Mouse (Mus musculus): Measurements from ENCODE around the gene Pih1d1. TPM values are rescaled to one million over a fixed set of nuclear protein-coding genes. Genes with fewer than 3 reads are reported as not detected.

The Pih1d1 gene
- polyA plus RNA-seq, 1 experiment from 2014 or later: 111 TPM

- H3K4me3 ChIP-seq: no peak overlapping the region
- no peaks in the 10 kb centered on the region for H3K9me3 ChIP-seq (replicated peaks)
- H3K27me3 ChIP-seq (ENCODE audit: low read depth, poor library complexity, severe bottlenecking): no peaks in the 10 kb centered on the region
- H3K27ac ChIP-seq (replicated peaks): no peak overlapping the region
- peaks cover 46% of the 10 kb centered on the region for H3K36me3 ChIP-seq
- DNase-seq (ENCODE audit: low spot score): no peak
- H3K4me1 ChIP-seq: peaks cover 18% of the 10 kb centered on the region
- WGBS: 94% methylated on average over 15 of the region's 15 CpGs
These were observed 2.1 kb downstream of the Pih1d1 start for GRCm38 (mm10) chr7:45156206-45156605.

DNA sequence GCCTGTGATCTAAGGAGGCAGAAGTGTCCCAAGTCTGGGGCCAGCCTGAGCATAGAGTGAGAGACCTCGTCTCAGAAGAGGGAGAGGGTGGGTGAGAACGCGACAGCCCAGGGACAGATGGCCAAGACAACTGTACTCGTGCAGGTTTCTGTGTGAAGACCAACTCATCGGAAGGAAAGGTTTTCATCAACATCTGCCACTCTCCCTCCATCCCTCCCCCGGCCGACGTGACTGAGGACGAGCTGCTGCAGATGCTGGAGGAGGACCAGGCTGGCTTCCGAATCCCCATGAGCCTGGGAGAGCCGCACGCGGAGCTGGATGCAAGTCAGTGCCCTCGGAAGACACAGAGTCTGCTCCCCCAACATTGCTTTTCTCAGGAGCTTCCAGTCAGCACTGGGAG is 3.4 kb downstream of the Pih1d1 start:
- H3K27ac ChIP-seq (replicated peaks): no peak overlapping the region
- DNase-seq (ENCODE audit: low spot score): no peak
- peaks cover 3% of the 10 kb centered on the region for H3K27me3 ChIP-seq (ENCODE audit: low read depth, poor library complexity, severe bottlenecking)
- peaks cover 46% of the 10 kb centered on the region for H3K36me3 ChIP-seq
- peaks cover 23% of the 10 kb centered on the region for H3K4me1 ChIP-seq
- no peaks in the 10 kb centered on the region for H3K9me3 ChIP-seq (replicated peaks)
- H3K4me3 ChIP-seq: no peak overlapping the region
- 89% methylated on average over 14 of the region's 14 CpGs for WGBS

DNA sequence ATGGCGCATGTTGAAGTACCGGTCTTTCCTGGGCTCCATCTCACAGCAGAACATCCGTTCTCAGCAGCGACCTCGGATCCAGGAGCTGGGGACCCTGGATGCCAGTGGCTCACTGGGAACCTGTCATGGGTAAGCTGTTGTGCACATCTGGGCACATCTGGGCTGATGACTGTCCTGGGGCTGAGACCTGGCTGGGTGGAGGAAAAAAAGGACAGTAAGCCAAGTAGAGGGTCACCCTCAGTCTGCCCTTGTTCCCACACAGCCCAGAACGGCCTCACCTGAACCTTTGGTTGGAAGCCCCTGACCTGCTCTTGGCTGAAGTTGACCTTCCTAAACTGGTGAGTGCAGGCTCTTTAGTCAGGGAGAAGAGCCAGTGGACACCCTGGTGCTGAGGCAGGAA is 4.9 kb downstream of the Pih1d1 start:
- no peak overlapping the region for H3K4me3 ChIP-seq
- WGBS: 94% methylated on average over 6 of the region's 6 CpGs
- no peaks in the 10 kb centered on the region for H3K9me3 ChIP-seq (replicated peaks)
- peaks cover 46% of the 10 kb centered on the region for H3K36me3 ChIP-seq
- peaks cover 26% of the 10 kb centered on the region for H3K4me1 ChIP-seq
- DNase-seq (ENCODE audit: low spot score): no peak
- peaks cover 18% of the 10 kb centered on the region for H3K27me3 ChIP-seq (ENCODE audit: low read depth, poor library complexity, severe bottlenecking)
- H3K27ac ChIP-seq (replicated peaks): no peak overlapping the region

DNA sequence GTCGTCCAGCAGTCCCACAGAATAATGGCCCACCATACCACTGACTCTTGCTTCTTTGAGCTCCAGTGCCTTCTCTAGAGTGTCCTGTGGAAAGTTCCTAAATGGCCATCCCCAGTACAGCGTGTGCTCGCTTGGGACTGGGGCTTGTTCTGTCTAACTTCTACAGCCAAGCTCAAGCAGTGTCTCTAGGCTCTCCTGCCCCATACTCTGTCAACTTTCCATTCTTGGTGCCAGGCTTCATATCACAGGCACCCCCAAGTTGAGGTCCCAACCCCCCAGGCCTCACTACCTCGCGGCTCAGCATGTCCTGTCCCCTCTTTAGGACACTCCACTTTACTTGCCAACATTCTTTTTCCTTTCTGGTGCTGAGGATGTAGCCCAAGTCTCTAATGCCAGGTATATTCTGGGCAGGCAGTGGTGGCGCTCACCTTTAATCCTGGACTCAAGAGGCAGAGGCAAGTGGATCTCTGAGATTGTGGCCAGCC is 6.3 kb downstream of the Pih1d1 start:
- Histone ChIP-seq H3K4me3 (no peak overlapping the region), H3K4me1 (peaks cover 25% of the 10 kb centered on the region), H3K36me3 (peaks cover 46% of the 10 kb centered on the region), H3K9me3 (replicated peaks) (no peaks in the 10 kb centered on the region), H3K27ac (replicated peaks) (no peak overlapping the region), H3K27me3 (ENCODE audit: low read depth, poor library complexity, severe bottlenecking) (peaks cover 32% of the 10 kb centered on the region)
- WGBS: 92% methylated on average over 6 of the region's 6 CpGs
- DNase-seq (ENCODE audit: low spot score): no peak

DNA sequence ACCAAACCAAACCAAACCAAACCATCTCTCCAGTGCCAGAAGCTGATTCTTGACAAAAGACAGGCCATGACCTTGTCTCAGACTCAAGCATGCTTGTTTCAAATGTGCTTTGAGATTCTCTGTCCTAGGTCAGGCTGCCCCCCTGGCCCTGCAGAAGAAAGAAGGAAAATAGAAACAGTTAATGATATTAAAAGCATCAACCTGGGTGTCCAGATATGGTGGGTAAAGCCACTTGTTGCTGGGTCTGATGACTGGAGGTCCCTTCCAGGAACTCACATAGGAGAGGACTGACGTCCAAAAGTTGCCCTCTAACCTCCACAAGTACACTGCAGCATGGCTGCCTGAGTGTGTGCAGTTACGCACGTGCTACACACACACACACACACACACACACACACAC is 6.8 kb downstream of the Pih1d1 start:
- Histone ChIP-seq H3K27me3 (ENCODE audit: low read depth, poor library complexity, severe bottlenecking) (peaks cover 37% of the 10 kb centered on the region), H3K36me3 (peaks cover 46% of the 10 kb centered on the region), H3K4me1 (peaks cover 21% of the 10 kb centered on the region), H3K9me3 (replicated peaks) (no peaks in the 10 kb centered on the region), H3K4me3 (no peak overlapping the region), H3K27ac (replicated peaks) (no peak overlapping the region)
- no peak for DNase-seq (ENCODE audit: low spot score)
- 97% methylated on average over 3 of the region's 3 CpGs for WGBS

- peak overlapping the region; percentile 72; the same call in 1 of the 2 replicates for H3K27ac ChIP-seq (replicated peaks)
- WGBS: 5% methylated on average over 35 of the region's 35 CpGs
- H3K9me3 ChIP-seq (replicated peaks): no peaks in the 10 kb centered on the region
- H3K27me3 ChIP-seq (ENCODE audit: low read depth, poor library complexity, severe bottlenecking): peaks cover 47% of the 10 kb centered on the region
- peaks cover 40% of the 10 kb centered on the region for H3K36me3 ChIP-seq
- H3K4me3 ChIP-seq: peak overlapping the region; percentile 55
- H3K4me1 ChIP-seq: peaks cover 21% of the 10 kb centered on the region
- DNase-seq (ENCODE audit: low spot score): peak; percentile 89
These were observed 7.7 kb downstream of the Pih1d1 start for GRCm38 (mm10) chr7:45161612-45162473.

- peaks cover 22% of the 10 kb centered on the region for H3K4me1 ChIP-seq
- peaks cover 54% of the 10 kb centered on the region for H3K27me3 ChIP-seq (ENCODE audit: low read depth, poor library complexity, severe bottlenecking)
- 24% methylated on average over 6 of the region's 6 CpGs for WGBS
- H3K9me3 ChIP-seq (replicated peaks): no peaks in the 10 kb centered on the region
- no peak for DNase-seq (ENCODE audit: low spot score)
- H3K36me3 ChIP-seq: peaks cover 35% of the 10 kb centered on the region
- H3K4me3 ChIP-seq: peak overlapping the region; percentile 55
- H3K27ac ChIP-seq (replicated peaks): peak overlapping the region; percentile 72; the same call in 1 of the 2 replicates
These were observed 8.4 kb downstream of the Pih1d1 start for GRCm38 (mm10) chr7:45162551-45162950.

DNA sequence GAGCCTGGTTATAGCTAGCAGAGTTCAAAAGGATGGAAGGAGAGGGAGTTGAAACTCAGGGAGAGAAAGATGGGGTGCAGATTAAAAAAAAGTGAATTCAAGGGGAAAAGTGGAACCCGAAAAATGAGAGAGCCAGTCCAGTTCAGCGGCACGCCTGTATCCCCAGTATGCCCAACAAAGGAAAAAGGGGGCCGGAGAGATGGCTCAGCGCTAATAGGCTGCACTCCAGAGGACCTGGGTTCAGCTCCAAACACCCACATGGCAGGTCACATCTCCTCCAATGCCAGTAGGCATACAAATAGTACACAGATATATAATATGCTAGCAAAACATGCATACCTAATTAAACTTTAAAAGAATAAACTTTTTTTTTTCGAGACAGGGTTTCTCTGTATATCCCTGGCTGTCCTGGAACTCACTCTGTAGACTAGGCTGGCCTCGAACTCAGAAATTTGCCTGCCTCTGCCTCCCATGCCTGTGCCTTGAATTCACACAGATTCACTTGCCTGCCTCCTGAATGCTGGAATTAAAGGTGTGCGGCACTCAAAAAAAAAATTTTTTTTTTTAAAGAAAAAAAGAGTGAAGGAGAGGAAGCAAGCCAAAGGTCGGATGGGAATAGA is 9.0 kb downstream of the Pih1d1 start:
- Histone ChIP-seq H3K9me3 (replicated peaks) (no peaks in the 10 kb centered on the region), H3K27me3 (ENCODE audit: low read depth, poor library complexity, severe bottlenecking) (peaks cover 59% of the 10 kb centered on the region), H3K4me3 (no peak overlapping the region), H3K36me3 (peaks cover 30% of the 10 kb centered on the region), H3K4me1 (peaks cover 28% of the 10 kb centered on the region), H3K27ac (replicated peaks) (no peak overlapping the region)
- WGBS: 71% methylated on average over 9 of the region's 9 CpGs
- DNase-seq (ENCODE audit: low spot score): no peak

GRCm38 (mm10) chr7:45163735-45164490 is 9.8 kb downstream of the Pih1d1 start, which contains the start of gene Slc17a7:
Gene Slc17a7, plus strand, starts transcription at chr7:45163949.
- peak; percentile 42 for DNase-seq (ENCODE audit: low spot score)
- peaks cover 3% of the 10 kb centered on the region for H3K9me3 ChIP-seq (replicated peaks)
- peaks cover 22% of the 10 kb centered on the region for H3K36me3 ChIP-seq
- H3K27ac ChIP-seq (replicated peaks): no peak within 1 kb of the TSS; the same call in 1 of the 2 replicates
- peaks cover 33% of the 10 kb centered on the region for H3K4me1 ChIP-seq
- 3% methylated on average over 41 of the region's 41 CpGs for WGBS
- peaks cover 67% of the 10 kb centered on the region for H3K27me3 ChIP-seq (ENCODE audit: low read depth, poor library complexity, severe bottlenecking)
- H3K4me3 ChIP-seq: peak within 1 kb of the TSS; percentile 58

DNA sequence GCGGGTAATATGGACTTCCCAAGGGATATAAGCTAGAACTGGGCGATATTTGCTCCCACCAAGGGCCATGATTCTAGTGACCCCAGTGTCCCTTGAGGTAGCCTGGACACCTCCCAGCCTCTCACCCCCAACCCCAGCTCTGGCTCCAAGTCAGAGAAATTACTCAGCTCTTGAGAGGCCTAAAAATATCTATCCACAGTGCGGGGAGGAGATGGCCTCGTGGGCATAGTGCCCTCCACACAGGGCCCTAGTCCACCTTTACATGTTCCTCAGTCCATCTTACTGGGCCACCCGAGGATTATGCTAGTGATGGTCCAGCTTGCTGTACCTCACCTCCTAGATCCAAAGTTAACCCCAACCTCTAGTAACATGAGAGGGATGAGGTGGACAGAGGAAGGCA is 10.7 kb downstream of the Pih1d1 start:
- Histone ChIP-seq H3K4me1 (peaks cover 33% of the 10 kb centered on the region), H3K27me3 (ENCODE audit: low read depth, poor library complexity, severe bottlenecking) (peaks cover 76% of the 10 kb centered on the region), H3K4me3 (peak overlapping the region; percentile 58; the same call in 1 of the 2 replicates), H3K36me3 (peaks cover 13% of the 10 kb centered on the region), H3K27ac (replicated peaks) (no peak overlapping the region), H3K9me3 (replicated peaks) (peaks cover 12% of the 10 kb centered on the region)
- no peak for DNase-seq (ENCODE audit: low spot score)
- 63% methylated on average over 5 of the region's 5 CpGs for WGBS

- DNase-seq (ENCODE audit: low spot score): no peak
- Histone ChIP-seq H3K4me1 (peaks cover 33% of the 10 kb centered on the region), H3K27me3 (ENCODE audit: low read depth, poor library complexity, severe bottlenecking) (peaks cover 85% of the 10 kb centered on the region), H3K9me3 (replicated peaks) (peaks cover 21% of the 10 kb centered on the region), H3K36me3 (peaks cover 4% of the 10 kb centered on the region), H3K27ac (replicated peaks) (no peak overlapping the region), H3K4me3 (no peak overlapping the region)
- WGBS: 44% methylated on average over 11 of the region's 11 CpGs
These were observed 11.6 kb downstream of the Pih1d1 start for GRCm38 (mm10) chr7:45165701-45166100.

GRCm38 (mm10) chr7:45166950-45167401 is 12.9 kb downstream of the Pih1d1 start:
- H3K4me1 ChIP-seq: peaks cover 32% of the 10 kb centered on the region
- DNase-seq (ENCODE audit: low spot score): no peak
- 24% methylated on average over 10 of the region's 10 CpGs for WGBS
- no peaks in the 10 kb centered on the region for H3K36me3 ChIP-seq
- no peak overlapping the region for H3K27ac ChIP-seq (replicated peaks)
- H3K9me3 ChIP-seq (replicated peaks): peaks cover 30% of the 10 kb centered on the region
- H3K27me3 ChIP-seq (ENCODE audit: low read depth, poor library complexity, severe bottlenecking): peaks cover 98% of the 10 kb centered on the region
- no peak overlapping the region for H3K4me3 ChIP-seq

All from midbrain, embryonic 10.5 days (tissue).